Mouse (Mus musculus) heart, embryonic 14.5 days (tissue): Measurements from ENCODE around the gene Evx2. TPM values are rescaled to one million over a fixed set of nuclear protein-coding genes. Genes with fewer than 3 reads are reported as not detected.

Experiments used
- ATAC-seq: fragments of 200-750 bp; cut with Nextera tagmentation; 2 replicates; pipeline ENCODE4 v1.8.0; 2017; ENCODE audit warnings: low read depth, moderate TSS enrichment; ENCODE audit not compliant: insufficient number of reproducible peaks, insufficient read depth, low FRiP score
- H3K27ac ChIP-seq, 2 experiments: fragments of 200-500 bp in 1 of 2; fragments of 300-500 bp in 1 of 2; sonication (generic) in 1 of 2; replicated peaks in 1 of 2; 2 replicates each; pipeline ENCODE4 v1.5.1; 2012 to 2014; ENCODE audit warnings: low read depth in 2 of 2, low read length in 2 of 2, control low read depth in 1 of 2, mild to moderate bottlenecking in 1 of 2, mixed read lengths in 1 of 2; ENCODE audit not compliant: control insufficient read depth in 1 of 2, insufficient read depth in 1 of 2
- H3K27me3 ChIP-seq: fragments of 300-500 bp; sonication (generic); 2 replicates; pipeline ENCODE4 v1.6.1; 2014; ENCODE audit warnings: mild to moderate bottlenecking, low read length, control low read depth; ENCODE audit not compliant: control insufficient read depth, insufficient read depth
- H3K36me3 ChIP-seq: fragments of 300-500 bp; sonication (generic); 2 replicates; pipeline ENCODE4 v1.6.1; 2014; ENCODE audit warnings: mild to moderate bottlenecking, control low read depth, low read length, mixed read lengths; ENCODE audit not compliant: control insufficient read depth, insufficient read depth
- H3K4me1 ChIP-seq, 2 experiments: fragments of 200-500 bp in 1 of 2; fragments of 300-500 bp in 1 of 2; sonication (generic) in 1 of 2; 2 replicates each; pipeline ENCODE4 v1.6.1; 2012 to 2014; ENCODE audit warnings: low read length in 2 of 2, control low read depth in 1 of 2, mixed read lengths in 1 of 2; ENCODE audit not compliant: control insufficient read depth in 2 of 2, insufficient read depth in 2 of 2
- H3K4me2 ChIP-seq: fragments of 300-500 bp; sonication (generic); 2 replicates; pipeline ENCODE4 v1.6.1; 2014; ENCODE audit warnings: mild to moderate bottlenecking, low read length
- H3K4me3 ChIP-seq, 2 experiments: fragments of 200-500 bp in 1 of 2; fragments of 300-500 bp in 1 of 2; sonication (generic) in 1 of 2; 2 replicates each; pipeline ENCODE4 v1.5.1; 2012 to 2014; ENCODE audit warnings: low read length in 2 of 2, mild to moderate bottlenecking in 2 of 2, control low read depth in 1 of 2, low read depth in 1 of 2, moderate library complexity in 1 of 2; ENCODE audit not compliant: control insufficient read depth in 1 of 2, insufficient read depth in 1 of 2
- H3K9ac ChIP-seq: fragments of 300-500 bp; sonication (generic); 2 replicates; pipeline ENCODE4 v1.6.1; 2014; ENCODE audit warnings: mild to moderate bottlenecking, low read length
- H3K9me3 ChIP-seq: fragments of 300-500 bp; sonication (generic); 2 replicates; pipeline ENCODE4 v1.6.1; 2016; ENCODE audit warnings: low read length, control low read depth; ENCODE audit not compliant: control insufficient read depth
- WGBS: fragments of 180-500 bp; shearing (Covaris S2); extraction: QIAGEN DNeasy Blood & Tissue Kit; methylation state at CpG from one replicate; pipeline ENCODE4 v1.1.7; 2014; 5-methylcytosine and 5-hydroxymethylcytosine counted together
- polyA plus RNA-seq: library from polyadenylated mRNA; unstranded; fragments of >200 nt; fragmentation: Nextera tagmentation; extraction: Ambion mirVana; gene quantifications from 2 replicates; pipeline ENCODE4 v1.2.1, GENCODE M21; 2014

Evx2 gene
- polyA plus RNA-seq, result not detected in 2 replicates

DNA sequence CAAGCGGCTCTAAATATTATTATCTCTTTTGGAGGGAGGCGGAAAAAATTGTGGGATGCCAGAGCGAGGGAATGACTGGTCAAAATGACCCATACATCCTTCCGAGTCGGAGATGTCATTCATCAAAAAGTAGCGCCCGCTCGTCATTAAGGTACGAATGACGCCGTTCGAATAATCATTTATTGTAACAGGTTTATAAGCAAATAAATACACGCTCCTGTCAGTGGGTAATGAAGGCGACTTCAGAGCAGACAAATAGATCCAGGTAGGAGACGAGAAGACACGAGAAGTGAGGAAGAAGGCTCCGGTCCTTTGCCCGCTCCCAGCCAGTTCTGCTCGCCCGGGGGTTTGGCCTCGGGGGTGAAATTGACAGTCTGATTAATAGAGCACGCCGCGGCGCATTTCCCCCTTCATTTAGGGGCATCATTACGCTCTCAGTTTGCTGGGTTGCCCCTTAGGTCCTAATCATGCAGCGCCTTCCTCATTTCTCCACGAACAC lies at the start of gene Evx2:
Evx2 (minus strand) TSS at position 51 of the 499 bp plus-strand sequence.
- peaks cover 0 to 10% of the 10 kb centered on the region in 2 experiments; a peak in 1 of 4 replicates for H3K4me1 ChIP-seq
- H3K27ac ChIP-seq, result no peak within 1 kb of the TSS
- H3K36me3 ChIP-seq, result no peaks in the 10 kb centered on the region
- ATAC-seq, result no peak
- 3% methylated on average over 28 of the region's 28 CpGs for WGBS
- H3K9me3 ChIP-seq, result no peaks in the 10 kb centered on the region
- no peak within 1 kb of the TSS for H3K4me2 ChIP-seq
- H3K4me3 ChIP-seq, result no peak within 1 kb of the TSS; a peak in 1 of 4 replicates
- H3K9ac ChIP-seq, result no peak within 1 kb of the TSS
- H3K27me3 ChIP-seq, result peaks cover 96% of the 10 kb centered on the region

DNA sequence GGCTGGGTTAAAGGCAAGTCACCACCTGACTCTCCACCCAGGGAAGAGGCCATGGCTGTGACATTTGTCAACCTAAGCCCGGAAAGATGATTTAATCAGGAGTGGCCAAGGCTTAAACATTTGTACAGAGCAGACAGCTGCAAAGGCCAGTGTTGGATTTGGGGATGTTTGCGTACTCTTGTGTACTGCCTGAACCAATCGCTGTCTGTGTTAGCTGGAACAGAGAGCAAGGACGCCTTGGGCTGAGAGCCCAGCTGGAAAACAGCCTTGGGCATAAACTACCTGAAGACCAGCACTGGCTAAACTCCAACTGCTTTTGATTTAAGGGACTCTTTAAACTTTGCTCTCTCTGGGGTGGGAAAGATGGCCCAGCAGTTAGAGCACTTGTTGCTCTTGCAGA lies 49.3 kb upstream of the Evx2 start:
- peaks cover 3 to 21% of the 10 kb centered on the region in 2 experiments; a peak in 3 of 4 replicates for H3K4me1 ChIP-seq
- no peak for ATAC-seq
- no peak overlapping the region for H3K4me3 ChIP-seq
- no peaks in the 10 kb centered on the region for H3K9me3 ChIP-seq
- no peaks in the 10 kb centered on the region for H3K36me3 ChIP-seq
- H3K4me2 ChIP-seq, result no peak overlapping the region
- no peak overlapping the region for H3K9ac ChIP-seq
- WGBS, result 7% methylated on average over 4 of the region's 4 CpGs
- peaks cover 99% of the 10 kb centered on the region for H3K27me3 ChIP-seq
- no peak overlapping the region for H3K27ac ChIP-seq

DNA sequence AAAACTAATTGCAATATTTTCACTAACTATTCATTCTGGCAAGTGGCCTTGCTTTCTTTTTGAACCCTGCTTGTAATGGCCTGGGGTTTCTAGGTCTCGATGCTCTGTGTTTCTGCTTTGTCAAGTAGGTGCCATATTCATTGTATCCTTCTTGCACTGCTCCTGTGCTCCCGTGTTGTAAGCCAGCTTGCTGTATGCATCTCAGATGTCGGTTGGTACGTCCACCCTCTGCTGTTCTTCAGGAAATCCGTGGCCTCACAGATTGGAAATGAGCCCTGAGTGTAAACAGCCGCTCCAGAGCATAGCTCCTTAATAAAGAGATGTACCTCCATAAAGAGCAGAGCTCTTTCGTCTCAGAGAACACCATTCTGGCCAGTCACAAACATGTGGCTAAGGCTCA lies 48.2 kb upstream of the Evx2 start:
- Histone ChIP-seq H3K4me2 (no peak overlapping the region), H3K4me3 (no peak overlapping the region), H3K9me3 (no peaks in the 10 kb centered on the region), H3K9ac (no peak overlapping the region), H3K27me3 (peaks cover 99% of the 10 kb centered on the region), H3K27ac (no peak overlapping the region), H3K4me1 (peaks cover 3 to 21% of the 10 kb centered on the region in 2 experiments; a peak in 3 of 4 replicates), H3K36me3 (no peaks in the 10 kb centered on the region)
- 19% methylated on average over 7 of the region's 7 CpGs for WGBS
- ATAC-seq, result no peak

GRCm38 (mm10) chr2:74706393-74706960 lies 47.1 kb upstream of the Evx2 start:
- Histone ChIP-seq H3K36me3 (no peaks in the 10 kb centered on the region), H3K4me1 (peaks cover 0 to 13% of the 10 kb centered on the region in 2 experiments; a peak in 2 of 4 replicates), H3K9ac (no peak overlapping the region), H3K9me3 (no peaks in the 10 kb centered on the region), H3K27me3 (peaks cover 98% of the 10 kb centered on the region), H3K27ac (no peak overlapping the region), H3K4me2 (no peak overlapping the region), H3K4me3 (no peak overlapping the region)
- no peak for ATAC-seq
- 6% methylated on average over 13 of the region's 13 CpGs for WGBS

DNA sequence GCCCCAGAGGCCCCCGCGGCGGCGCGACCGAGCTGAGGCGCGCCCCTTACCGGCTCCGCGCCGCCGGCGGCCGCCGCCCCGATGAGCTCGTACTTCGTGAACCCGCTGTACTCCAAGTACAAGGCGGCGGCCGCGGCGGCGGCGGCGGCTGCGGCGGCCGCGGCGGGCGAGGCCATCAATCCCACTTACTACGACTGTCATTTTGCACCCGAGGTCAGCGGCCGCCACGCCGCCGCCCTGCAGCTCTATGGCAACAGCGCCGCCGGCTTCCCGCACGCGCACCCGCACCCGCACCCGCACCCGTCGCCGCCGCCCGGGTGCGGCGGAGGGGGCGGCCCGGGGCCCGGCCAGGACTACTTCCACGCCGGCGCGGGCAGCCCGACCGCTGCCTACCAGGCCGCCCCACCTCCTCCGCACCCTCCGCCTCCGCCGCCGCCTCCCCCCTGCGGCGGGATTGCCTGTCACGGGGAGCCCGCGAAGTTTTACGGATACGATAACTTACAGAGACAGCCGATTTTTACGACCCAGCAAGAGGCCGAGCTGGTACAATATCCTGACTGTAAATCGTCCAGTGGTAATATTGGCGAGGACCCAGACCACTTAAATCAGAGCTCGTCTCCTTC lies 46.2 kb upstream of the Evx2 start:
- peak overlapping the region; percentile 66 for H3K4me2 ChIP-seq
- H3K4me1 ChIP-seq, result peaks cover 0 to 13% of the 10 kb centered on the region in 2 experiments; a peak in 2 of 4 replicates
- H3K27me3 ChIP-seq, result peaks cover 98% of the 10 kb centered on the region
- WGBS, result 0% methylated on average over 64 of the region's 85 CpGs
- no peaks in the 10 kb centered on the region for H3K9me3 ChIP-seq
- no peaks in the 10 kb centered on the region for H3K36me3 ChIP-seq
- no peak for ATAC-seq
- no peak overlapping the region for H3K27ac ChIP-seq
- H3K9ac ChIP-seq, result peak overlapping the region; percentile 41
- peak overlapping the region; percentile 41 to 43 for H3K4me3 ChIP-seq

- WGBS, result under 1% methylated on average over 50 of the region's 66 CpGs
- Histone ChIP-seq H3K4me1 (peaks cover 0 to 13% of the 10 kb centered on the region in 2 experiments; a peak in 2 of 4 replicates), H3K9ac (peak overlapping the region; percentile 41), H3K4me3 (peak overlapping the region; percentile 41 to 43), H3K27ac (no peak overlapping the region), H3K27me3 (peaks cover 98% of the 10 kb centered on the region), H3K9me3 (no peaks in the 10 kb centered on the region), H3K36me3 (no peaks in the 10 kb centered on the region), H3K4me2 (peak overlapping the region; percentile 66)
- ATAC-seq, result no peak; the same call in 1 of the 2 replicates
Measured at GRCm38 (mm10) chr2:74704999-74705466, 45.7 kb upstream of the Evx2 start.

DNA sequence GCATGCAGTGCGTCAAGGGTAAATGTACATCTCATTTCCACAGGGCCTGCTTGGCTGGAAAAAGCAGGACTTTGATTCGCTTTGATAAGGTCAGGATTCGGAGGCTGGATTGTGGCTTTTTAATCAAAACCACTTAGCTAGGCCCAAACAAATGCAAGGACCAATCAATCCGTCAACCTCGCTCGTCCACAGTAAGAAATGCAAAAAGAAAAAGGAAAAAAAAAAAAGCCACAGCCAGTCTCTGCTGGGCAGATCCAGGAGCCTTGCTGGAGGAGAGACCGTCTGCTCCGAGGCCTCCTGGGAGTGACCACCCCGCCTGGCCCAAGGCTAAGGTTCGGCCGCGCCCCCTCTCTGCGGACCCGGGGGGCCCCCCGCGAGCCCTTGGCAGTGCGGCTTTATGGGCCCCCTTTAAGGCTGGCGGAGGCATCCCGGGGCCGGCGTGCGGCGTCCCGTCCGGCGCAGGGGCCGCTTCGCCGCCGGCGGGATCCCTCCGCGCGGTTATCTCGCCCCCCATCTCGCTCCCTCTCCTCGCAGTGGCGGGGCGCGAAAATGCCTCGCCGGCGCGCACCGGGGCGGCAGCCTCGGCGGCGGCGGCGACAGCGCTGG lies 45.1 kb upstream of the Evx2 start, which contains the start of gene Hoxd8:
Hoxd8 (plus strand) TSS at position 223 of the 606 bp plus-strand sequence.
- H3K27ac ChIP-seq, result no peak within 1 kb of the TSS
- ATAC-seq, result no peak
- no peaks in the 10 kb centered on the region for H3K36me3 ChIP-seq
- no peaks in the 10 kb centered on the region for H3K9me3 ChIP-seq
- H3K27me3 ChIP-seq, result peaks cover 98% of the 10 kb centered on the region
- peak within 1 kb of the TSS; percentile 41 for H3K9ac ChIP-seq
- peaks cover 0 to 13% of the 10 kb centered on the region in 2 experiments; a peak in 2 of 4 replicates for H3K4me1 ChIP-seq
- H3K4me3 ChIP-seq, result peak within 1 kb of the TSS; percentile 41 to 43
- peak within 1 kb of the TSS; percentile 66 for H3K4me2 ChIP-seq
- 1% methylated on average over 32 of the region's 52 CpGs for WGBS
